Mouse (Mus musculus) lung, postnatal 0 days (tissue): ENCODE data around the gene Parp9.

Experiments
- CTCF ChIP-seq: IDR thresholded peaks from 2 replicates; pipeline ENCODE4 v1.5.1; 2016; ENCODE audit warnings: antibody characterized with exemption, mild to moderate bottlenecking
- EP300 ChIP-seq: IDR thresholded peaks from 2 replicates; pipeline ENCODE4 v1.6.1; 2016; ENCODE audit warnings: antibody characterized with exemption, mild to moderate bottlenecking, control low read depth

DNA sequence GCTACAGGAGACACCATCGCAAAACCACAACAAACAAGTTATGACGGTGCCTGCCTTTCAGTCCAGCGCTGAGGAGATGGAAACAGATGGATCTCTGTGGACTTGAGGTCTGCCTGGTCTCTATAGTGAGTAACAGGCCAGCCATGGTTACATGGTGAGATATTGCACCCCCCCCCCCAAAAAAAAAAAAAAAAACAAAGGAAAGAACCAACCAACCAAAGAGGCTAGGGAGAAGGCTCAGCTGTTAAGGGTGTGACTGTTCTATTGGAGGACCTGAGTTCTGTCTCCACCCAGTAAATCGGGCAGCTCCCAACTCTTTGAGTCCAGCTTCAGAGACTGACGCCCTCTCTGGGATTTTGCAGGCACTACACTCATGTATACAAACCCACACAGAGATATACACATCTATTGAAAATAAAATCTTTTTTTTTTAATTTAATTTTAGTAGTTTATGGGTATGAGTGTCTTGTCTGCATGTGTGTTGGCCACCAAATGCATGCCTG lies 14.4 kb downstream of the Parp9 start:
- TF ChIP-seq CTCF: no peak
- no peak for TF ChIP-seq EP300
